Mouse (Mus musculus): ENCODE data around the gene Ptges.

GRCm38 (mm10) chr2:30927844-30928628 is 1.6 kb downstream of the Ptges start:
- TF ChIP-seq CTCF (IDR thresholded peaks at IDR 0.05; ENCODE audit: control insufficient read depth, insufficient read depth, insufficient replicate concordance, low read depth, low read length), result peak; percentile 95; the same call in 1 of the 2 replicates
- no peak for TF ChIP-seq POLR2A (IDR thresholded peaks at IDR 0.05; ENCODE audit: control insufficient read depth, low read depth, low read length)

Measured in testis, adult 2 months (tissue).